Mouse (Mus musculus) heart, postnatal 0 days (tissue): Measurements from ENCODE around the gene Trim17.

ENCODE experiments used
- CTCF ChIP-seq: IDR thresholded peaks from 2 replicates; pipeline ENCODE4 v1.5.1; 2016; ENCODE audit warnings: antibody characterized with exemption, control low read depth, low read depth
- EP300 ChIP-seq: IDR thresholded peaks from 2 replicates; pipeline ENCODE4 v1.6.1; 2016; ENCODE audit warnings: antibody characterized with exemption, low read depth

DNA sequence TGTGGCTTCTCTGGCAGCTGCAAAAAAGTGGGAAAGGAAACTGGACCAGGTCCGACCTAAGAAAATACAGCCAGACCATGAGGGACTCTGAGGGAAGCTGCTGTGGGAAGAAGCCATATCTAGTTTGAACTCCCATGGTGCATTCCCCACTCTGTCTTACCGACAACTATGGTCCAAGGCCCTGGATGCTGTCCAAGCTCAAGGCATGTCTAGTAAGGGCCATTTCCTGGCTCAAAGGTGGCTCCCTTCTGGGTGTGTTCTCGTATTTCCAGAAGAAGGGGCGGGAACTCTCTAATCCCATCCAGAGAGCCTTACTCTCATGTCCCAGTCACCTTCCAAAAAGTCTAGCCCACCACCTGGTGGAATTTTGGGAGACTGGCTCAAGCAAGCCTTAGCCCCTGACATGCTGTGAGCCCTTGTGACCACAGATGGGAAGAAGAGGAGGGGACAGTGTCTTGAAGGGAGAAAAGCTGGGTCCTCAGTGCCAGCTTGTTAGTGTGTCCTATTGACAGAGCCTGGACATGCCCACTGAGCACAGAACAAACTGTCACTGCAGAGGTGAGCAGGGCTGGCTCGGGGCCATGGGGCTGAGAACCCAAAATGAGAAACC is 26.0 kb downstream of the Trim17 start:
- TF ChIP-seq CTCF, result no peak
- TF ChIP-seq EP300, result no peak
